Mouse (Mus musculus) heart, adult 11 months (tissue): ENCODE results near the gene Tnfrsf26.
"Not testable (repeated sequence)": the region's sequence is repeated elsewhere in the genome, so short reads cannot be mapped to it uniquely, and the experiment has no call there.

Source experiments
- DNase-seq: peaks from one replicate; pipeline ENCODE4 v3.0.0; 2022

Tnfrsf26 gene

DNA sequence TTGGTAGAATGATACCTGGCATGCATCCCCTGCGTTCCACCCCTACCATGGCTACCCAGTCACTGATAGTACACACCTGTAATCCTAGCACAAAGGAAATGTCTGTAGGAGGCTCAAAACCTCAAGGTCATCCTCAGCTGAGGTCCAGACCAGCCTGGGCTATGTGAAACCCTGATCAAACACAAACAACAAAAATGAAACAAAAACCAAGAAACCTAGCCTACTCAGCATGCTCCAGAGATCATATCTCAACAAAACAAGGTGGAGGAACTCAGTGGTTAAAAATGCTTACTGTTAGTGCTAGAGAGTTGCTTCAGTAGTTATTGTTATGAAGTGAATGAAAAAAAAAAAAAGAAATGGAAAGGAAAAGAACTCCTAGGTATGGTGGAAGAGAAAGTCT, at the start of gene Tnfrsf26:
Tnfrsf26 (minus strand) TSS at position 183 of the 400 bp plus-strand sequence.
- no peak for DNase-seq

DNA sequence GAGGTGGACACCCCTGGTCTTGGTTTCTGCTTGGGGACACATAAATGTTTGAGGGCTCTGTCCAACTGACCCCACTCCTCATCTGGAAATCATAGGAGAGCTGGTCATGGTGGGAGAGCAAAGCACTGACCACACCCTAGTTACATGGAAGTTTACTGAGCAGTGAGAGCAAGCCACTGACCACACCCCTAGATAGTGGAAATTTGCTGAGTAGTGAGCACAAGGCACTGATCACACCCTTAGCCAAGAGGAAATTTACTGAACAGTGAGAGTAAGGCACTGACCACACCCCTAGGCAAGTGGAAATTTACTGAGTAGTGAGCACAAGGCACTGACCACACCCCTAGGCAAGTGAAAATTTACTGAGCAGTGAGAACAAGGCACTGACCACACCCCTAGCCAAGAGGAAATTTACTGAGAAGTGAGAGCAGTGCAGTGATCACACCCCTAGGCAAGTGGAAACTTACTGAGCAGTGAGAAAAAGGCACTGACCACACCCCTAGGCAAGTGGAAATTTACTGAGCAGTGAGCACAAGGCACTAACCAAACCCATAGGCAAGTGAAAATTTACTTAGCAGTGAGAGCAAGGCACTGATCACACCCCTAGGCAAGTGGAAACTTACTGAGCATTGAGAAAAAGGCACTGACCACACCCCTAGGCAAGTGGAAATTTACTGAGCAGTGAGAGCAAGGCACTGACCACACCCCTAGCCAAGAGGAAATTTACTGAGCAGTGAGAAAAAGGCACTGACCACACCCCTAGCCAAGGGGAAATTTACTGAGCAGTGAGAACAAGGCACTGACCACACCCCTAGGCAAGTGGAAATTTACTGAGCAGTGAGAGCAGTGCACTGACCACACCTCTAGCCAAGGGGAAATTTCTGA, 38.1 kb upstream of the Tnfrsf26 start:
- DNase-seq, result peak; percentile 72

DNA sequence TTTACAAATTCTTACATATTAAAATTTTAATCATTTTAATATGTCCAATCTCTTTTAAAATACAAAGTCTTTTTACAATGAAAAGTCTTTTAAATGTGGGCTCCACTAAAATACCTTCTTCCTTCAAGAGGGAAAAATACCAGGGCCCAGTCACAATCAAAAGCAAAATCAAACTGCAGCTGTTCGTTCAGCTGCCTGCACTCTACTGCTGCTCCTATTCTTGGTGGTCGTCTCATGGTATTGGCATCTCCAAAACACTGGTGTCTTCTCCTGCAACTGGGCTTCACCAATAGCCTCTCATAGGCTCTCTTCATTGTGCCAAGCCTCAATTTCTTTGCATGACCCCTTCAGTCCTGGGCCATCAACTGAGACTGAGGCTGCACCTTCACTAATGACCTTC, 34.9 kb upstream of the Tnfrsf26 start:
- DNase-seq, result no peak

DNA sequence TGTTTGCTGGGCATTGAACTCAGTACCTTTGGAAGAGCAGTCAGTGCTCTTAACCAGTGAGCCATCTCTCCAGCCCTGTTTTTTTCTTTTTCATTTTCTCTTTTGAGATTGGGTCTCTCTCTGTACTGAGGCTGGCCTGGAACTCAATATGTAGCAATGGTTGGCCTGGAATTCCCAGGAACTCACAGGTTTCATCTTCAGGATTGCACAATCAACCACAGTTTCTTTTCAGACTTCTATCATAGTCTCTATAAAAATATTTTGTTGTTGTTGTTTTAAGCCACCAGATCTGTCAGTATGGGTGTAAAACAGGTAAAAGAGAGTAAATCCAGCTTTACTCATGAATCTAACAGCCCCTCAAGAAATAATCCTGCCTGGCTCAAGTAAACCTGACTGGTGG, 32.3 kb upstream of the Tnfrsf26 start:
- DNase-seq, result peak; percentile 31

DNA sequence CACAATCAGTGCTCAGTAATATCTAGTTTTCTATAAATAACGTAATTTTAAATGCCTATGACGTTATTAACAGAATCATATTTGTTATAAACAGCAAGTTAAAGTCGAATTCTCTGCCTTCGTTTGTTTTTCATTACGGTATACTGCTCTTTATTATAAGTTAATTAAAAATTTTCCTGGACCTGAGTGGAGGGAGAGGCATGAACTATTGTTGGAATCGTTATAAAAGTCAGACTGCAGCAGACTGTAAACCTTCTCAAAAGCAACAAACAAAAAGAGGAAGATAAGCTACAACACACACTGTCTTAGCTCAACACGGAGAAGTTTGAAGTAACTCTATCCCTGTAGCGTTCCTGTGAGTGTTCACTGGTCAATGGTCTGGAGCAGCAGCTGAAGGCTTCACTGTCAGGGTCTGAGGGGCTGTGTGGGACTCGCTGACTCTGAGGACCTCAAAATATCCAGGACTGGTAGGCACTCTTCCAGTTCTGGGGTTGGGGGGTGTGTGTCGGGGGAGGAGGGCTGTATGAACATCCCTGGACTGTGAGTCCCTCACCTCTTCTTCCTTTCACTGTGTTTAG, 21.3 kb upstream of the Tnfrsf26 start:
- DNase-seq, result not testable (repeated sequence)

DNA sequence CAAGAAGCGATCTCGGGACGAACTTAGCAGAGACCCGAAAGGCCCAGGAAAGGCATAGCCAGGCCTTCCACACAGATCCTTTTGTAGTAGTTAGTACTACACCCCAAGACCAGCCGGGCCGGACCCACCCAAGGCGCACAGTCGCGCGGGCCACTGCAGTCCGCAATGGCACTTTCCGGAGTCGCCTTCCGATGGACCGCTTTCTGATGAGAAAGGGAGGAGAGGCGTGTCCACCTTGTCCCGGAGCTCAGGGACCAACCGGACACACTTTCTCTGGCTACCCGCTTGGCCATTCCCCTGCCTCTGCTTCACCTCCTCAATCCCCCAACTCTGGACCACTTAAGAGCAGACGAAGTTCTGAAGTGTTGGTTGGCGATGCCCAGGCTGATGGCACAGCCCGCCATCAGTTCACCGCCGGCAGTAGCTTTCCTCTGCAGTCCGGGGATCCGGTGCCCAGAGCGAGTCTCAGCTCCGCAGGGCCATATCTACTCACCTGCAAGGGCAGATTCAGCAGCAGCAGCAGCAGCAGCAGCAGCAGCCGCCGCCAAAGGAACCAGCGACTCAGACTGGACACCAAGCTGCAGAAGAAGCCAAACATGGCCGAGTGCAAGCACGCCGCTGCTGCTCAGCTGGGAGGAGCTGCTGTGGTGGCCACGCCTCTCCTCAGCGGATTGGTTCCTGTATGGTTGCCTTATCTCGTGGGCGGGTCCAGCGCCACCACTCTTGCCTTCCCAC, 20.7 kb upstream of the Tnfrsf26 start, which contains the start of gene Tnfrsf22:
Tnfrsf22 (minus strand) TSS at position 628 of the 735 bp plus-strand sequence.
- DNase-seq, result peak; percentile 99

DNA sequence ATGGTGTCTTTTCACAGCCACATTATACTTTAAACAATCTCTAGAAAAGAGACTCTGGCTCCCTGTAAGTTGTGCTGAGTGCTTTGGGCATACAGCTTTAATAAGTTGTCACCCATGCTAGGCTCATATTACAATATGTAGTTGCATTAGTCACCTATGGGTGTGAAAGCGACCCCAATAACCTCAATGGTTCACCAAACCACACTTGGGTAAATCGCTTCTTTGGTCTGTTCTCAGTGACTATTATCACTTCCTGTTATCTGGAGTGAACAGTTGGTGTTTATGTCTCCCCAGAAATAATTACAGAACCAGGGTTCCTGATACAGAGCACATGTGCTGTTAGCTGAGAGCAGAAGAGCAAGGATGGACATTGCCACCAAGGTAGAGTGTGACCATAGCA, 15.4 kb upstream of the Tnfrsf26 start:
- not testable (repeated sequence) for DNase-seq

DNA sequence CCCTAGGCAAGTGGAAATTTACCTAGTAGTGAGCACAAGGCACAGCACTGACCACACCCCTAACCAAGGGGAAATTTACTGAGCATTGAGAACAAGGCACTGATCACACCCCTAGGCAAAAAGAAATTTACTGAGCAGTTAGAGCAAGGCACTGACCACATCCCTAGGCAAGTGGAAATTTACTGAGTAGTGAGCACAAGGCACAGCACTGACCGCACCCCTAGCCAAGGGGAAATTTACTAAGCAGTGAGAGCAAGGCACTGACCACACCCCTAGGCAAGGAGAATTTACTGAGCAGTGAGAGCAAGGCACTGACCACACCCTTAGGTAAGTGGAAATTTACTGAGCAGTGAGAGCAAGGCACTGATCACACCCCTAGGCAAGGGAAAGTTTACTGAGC, 8.2 kb upstream of the Tnfrsf26 start:
- peak; percentile 46 for DNase-seq

DNA sequence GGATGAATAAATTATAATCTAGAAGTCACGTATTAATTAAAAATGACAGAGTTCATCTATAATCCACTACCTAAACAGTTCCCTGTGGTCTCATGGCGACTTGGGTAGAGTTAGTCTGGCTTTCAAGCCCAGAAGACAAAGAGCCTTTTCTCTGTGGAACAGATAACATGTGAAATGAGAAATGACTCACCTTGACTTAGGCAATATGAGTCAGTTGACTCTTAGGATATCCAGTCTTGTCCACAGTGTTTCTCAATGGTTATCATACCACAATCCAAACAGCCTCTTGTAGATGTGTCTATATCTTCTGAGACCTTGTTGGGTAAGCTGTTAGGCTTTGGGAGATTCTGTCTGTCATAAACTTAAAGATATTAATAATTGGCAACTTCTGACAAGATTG, 3.0 kb upstream of the Tnfrsf26 start:
- no peak for DNase-seq

DNA sequence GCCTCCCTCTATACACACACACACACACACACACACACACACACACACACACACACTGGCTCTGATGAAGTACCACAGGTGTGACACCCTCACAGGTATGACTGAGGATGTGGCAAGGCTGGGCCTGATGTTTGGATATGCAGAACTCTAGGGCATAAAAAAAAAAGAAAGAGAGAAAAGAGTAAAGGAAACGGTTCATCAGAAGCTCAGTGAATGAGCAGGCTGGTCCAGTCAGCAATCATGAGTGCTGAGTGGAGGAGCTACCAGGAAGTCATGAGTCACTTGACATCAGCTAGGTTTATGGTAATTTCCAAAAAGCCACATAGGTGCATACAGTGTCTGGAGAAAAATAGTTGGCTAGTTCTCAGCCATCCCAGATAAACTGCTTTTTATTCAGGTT, 979 bp upstream of the Tnfrsf26 start:
- no peak for DNase-seq

DNA sequence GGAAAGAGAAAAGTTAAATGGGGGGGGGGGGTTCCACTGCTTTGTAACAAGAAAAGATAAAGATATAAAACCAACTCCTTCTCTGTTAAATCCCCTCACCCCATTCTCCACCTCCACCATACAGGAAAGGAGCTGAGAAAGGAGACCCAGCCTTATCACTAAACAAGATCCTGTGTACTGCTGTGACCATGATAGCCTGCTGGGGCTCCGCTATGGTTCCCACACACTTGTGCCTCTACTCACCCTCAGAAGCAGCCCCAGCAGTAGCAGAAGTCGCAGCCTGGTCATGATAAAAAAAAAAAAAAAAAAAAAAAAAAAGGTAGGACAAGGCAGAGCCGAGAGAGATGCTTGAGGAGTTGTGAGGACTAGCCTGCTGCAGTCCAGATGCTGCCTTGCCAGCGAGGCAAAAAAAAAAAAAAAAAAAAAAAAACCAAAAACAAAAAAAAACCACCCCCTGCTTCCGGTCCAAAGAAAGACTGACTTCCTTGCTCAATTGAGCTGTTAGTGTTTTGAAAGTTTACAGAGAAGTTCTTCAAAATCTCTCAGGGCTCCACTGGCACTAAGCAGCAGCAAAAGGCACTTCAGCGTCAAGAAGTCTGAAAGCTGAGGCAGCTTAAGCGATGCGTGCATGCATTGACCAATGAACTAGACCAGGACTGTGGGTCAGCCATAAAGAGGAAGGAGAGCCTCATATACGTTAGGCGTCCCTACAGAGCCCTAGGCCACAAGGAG, 801 bp downstream of the Tnfrsf26 start:
- DNase-seq, result peak; percentile 91

DNA sequence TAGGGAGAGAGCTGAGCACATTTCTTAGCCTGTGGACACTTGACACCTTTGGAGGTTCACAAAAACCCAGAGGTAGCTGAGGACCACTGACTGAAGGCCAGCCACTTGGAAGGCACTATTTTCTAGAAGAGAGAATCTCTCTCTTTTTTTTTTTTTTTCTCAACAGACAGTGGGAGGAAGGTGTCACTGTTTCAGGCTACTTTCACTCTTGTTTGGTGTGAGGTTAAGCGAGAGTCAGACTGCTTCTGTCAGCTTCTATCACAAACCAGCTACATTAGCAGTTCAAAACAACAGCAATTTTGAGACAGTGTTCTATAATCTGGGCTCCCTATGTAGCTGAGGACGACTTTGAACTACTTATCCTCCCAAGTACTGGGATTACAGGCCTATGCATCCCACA, 2.3 kb downstream of the Tnfrsf26 start:
- no peak for DNase-seq

DNA sequence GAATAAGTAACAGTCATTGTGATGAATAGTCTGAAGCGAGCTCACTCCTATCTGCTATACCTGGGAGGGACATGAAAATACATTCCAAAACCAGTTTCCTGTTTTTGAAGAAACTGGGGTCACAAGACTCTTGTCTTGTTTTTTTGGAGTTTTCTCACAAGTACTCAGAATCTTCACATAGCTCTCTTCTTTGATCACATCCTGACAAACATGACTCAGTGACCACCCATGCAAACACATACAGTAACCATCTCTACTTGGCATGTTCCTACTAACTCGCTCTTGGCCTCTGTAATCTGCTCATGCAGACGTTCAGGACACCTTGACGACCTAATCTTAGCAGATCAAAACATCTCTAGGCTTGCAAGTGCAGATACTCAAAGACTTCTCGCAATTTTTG, 3.4 kb downstream of the Tnfrsf26 start:
- DNase-seq, result no peak

DNA sequence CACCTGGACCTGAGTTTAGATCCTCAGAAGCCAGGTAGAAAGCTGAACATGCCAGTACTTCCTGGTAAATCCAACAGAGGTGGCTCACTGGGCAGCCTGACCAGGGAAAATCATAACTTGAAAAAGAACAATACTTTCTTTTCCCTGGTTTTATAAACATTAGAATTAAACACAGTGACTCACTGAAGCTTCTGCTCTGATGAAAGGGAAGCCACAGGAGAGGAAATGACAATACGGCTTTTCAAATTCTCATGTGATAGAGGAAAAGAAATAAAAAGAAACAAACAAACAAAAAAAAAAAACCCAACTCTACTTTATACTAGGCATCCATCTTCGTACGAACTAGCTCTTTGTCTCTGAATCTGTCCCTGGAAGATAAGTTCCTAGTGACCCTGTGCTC, 4.0 kb downstream of the Tnfrsf26 start:
- DNase-seq, result no peak

DNA sequence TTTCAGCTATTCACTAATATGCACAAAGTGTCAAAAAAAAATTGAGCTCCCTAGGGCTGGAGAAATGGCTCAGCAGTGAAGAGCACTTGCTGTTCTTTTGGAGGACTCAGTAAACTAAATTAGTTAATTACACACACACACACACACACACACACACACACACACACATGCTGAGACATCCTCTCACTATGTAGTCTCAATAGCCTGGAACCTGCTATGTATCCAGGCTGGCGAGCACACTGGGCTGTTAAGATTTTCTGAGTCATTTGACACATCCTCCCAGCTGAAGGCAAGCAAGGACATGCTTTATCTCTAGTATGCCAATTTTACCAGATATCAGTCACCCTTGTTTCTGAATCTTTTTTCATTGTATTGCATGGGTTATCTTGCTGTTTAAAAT, 7.6 kb downstream of the Tnfrsf26 start:
- no peak for DNase-seq

DNA sequence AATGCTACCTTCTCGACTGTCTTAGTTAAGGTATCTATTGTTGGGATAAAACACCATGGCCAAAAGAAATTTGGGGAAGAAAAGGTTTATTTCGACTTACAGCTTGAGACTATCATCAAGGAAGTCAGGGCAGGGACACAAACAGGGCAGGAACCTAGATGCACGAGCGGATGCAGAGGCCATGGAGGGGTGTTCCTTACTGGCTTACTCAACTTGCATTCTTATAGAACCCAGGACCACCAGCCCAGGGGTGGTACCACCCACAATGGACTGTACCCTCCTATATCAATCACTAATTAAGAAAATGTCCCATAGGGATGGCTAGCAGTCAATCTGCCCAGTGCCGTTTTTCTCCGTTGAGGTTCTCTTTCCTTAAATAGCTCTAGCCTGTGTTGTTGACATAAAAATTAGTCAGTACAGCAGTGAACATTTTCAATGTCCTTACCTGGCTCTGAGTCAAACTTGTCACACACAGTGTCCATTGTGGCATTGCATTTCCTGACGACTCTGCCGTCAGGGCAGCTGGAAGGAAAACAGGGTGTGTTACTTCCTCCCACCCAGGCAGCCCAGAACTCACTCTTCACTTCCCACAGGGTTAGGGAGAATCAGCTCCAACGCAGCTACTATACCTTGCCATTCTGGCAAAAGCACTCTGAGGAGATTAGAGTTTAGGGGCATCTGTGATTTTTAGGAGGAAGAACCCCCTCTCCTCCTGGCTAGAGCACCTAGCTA, 14.0 kb downstream of the Tnfrsf26 start:
- peak; percentile 97 for DNase-seq

DNA sequence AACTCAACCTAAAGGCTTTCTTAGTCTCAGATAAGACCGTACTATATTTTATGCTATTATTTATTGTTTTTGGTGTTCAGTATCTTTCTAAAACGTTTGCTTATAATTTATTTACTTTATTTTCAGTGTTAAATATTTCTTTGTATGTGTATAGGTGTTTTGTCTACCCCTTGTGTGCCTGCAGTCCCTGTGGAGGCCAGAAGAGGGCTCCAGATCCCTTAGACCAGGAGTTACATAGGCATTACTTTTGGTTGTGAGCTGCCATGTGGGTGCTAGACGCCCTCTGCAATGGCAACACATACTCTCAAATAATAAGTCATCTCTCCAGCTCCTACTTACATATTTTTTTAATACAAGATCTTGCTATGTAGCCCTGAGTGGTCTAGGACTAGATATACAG, 16.3 kb downstream of the Tnfrsf26 start:
- DNase-seq, result no peak

DNA sequence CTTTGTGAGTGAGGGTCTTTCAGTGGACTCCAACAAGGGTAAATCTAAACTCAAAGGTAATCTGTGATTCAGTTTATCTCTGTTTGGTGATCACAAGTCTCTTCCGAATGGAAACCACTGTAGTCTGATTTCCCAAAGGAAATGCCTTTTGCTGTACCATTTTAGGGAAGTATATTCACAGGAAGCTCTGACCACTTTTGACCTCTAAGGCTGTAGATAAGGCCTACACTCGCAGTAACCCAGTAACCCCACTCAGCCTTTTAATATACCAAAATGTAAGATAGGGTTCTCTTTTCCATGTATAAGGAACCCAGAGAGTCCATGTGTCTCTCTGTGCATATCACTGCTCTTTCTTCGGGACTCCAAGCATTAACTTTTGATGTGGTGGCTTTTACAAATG, 23.2 kb downstream of the Tnfrsf26 start:
- no peak for DNase-seq

DNA sequence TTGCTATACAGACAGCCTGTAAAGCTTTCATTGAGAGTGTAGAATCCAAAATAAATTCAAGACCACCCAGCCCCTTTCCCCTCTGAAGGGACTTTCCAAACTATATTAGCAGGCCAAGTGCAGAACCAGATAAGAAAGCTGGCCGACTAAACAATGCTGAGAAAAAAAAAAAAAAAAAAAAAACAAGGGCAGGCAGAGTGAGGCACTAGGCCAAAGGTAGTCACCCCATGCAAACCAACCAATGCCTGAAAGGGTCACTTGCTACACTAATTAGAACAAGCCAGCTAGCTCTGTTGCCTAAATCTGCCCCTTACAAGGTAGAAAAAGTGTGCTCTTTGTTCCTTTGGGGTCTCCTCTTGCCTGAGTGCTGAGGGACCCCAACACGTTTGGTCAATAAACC, 23.6 kb downstream of the Tnfrsf26 start:
- no peak for DNase-seq

DNA sequence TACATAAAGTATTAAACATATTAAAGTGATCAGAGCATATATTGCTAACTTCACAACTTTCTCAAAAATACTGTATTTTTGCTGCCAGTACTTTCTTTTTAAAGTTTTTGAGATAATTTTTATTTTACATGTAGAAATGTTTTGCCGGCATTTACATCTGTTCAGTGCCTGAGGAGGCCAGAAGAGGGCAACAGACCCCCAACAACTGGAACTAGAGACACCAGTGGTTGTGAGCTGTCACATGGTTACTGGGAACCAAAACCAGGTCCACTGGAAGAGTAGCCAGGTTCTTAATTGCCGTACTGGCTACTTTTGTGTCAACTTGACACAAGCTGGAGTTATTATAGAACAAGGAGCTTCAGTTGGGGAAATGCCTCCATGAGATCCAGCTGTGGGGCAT, 26.8 kb downstream of the Tnfrsf26 start:
- no peak for DNase-seq

DNA sequence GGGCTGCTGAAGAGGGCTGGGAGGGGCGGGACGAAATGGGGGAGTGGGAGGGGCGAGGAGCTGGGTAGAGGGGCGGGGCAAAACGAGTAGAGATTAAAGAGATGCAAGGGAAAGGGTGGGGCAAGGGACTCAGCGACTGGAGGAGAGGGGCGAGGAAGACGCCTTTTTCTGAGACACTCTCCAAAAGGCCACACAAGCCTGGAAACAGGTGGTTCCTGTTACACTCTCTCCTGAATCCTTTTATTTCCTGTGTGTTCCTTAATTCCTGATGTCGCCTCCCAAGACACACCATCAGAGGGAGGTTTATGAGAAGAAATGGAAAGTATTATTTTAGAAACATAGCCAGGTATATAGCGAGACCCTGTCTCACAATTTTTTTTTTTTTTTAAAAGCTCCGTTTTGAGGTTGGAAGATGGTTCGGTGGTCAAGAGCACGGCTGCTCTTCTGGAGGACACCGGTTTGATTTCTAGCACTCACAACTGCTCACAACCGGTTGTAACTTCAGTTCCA, 28.2 kb downstream of the Tnfrsf26 start:
- no peak for DNase-seq
